8 mouse cellular contexts compared by ENCODE assay signal in the genomic region with DNA sequence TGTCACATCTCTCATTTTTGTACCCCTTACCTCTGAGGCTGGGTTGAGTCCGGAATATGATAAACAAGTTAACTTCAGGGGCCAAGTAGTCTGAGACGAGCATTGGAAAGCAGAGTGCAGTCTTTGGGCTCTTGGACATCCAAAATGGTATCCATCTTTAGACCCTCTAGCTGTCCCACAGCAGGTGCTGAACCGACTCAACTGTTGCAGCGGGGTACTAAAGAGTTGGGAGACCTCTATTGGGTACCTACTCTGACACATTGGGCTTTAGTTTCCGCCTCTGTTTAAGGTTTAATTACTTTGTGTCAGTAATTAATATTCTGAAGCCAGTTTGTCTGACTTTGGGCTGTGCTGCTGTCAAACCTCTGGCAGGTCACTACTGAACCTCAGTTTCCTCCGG. TPM values are rescaled to one million over a fixed set of nuclear protein-coding genes. Genes with fewer than 3 reads are reported as not detected.
A peak's percentile ranks its signal among the peaks of the same experiment; 100 is the strongest.
DNase-seq lines count a peak whose midpoint lies in the region; ATAC-seq and TF ChIP-seq lines count a peak whose summit lies in the region.

No protein-coding gene starts in this region.

- H3K27me3 ChIP-seq in kidney, postnatal 0 days (ENCODE audit: insufficient read depth, low read length): no peaks in the 10 kb centered on the region
- peaks cover 8% of the 10 kb centered on the region; the same call in 1 of the 2 replicates for H3K27me3 ChIP-seq in limb, embryonic 10.5 days (ENCODE audit: low read depth, poor library complexity, severe bottlenecking)
- H3K27me3 ChIP-seq in neural tube, embryonic 13.5 days: peaks cover 30% of the 10 kb centered on the region

- H3K4me1 ChIP-seq in kidney, postnatal 0 days (replicated peaks; ENCODE audit: insufficient read depth, low read length): peaks cover 42% of the 10 kb centered on the region
- peaks cover 27% of the 10 kb centered on the region for H3K4me1 ChIP-seq in embryonic fibroblast, embryonic 13.5 days (ENCODE audit: control insufficient read depth, insufficient read depth, low read length)
- H3K4me1 ChIP-seq in limb, embryonic 10.5 days: peaks cover 76% of the 10 kb centered on the region
- peaks cover 68% of the 10 kb centered on the region for H3K4me1 ChIP-seq in neural tube, embryonic 13.5 days (replicated peaks)

- H3K27ac ChIP-seq in kidney, postnatal 0 days: peak overlapping the region; percentile 90; the same call in 1 of the 2 replicates
- H3K27ac ChIP-seq in embryonic fibroblast, embryonic 13.5 days (ENCODE audit: insufficient read depth, low read length): no peak overlapping the region
- H3K27ac ChIP-seq in limb, embryonic 10.5 days: 0 out of 2 replicates have a peak overlapping the region, but pooled peaks have one; percentile 21
- H3K27ac ChIP-seq in neural tube, embryonic 13.5 days (replicated peaks): no peak overlapping the region

- intact Hi-C loops in left cerebral cortex, postnatal 4 days (cut with DNase I): no loop called here

- ATAC-seq in kidney, postnatal 0 days (replicated peaks; ENCODE audit: low FRiP score, low read depth): no peak
- ATAC-seq in neural tube, embryonic 13.5 days (ENCODE audit: low read depth): no peak

- peak overlapping the region; percentile 100 for H3K4me2 ChIP-seq in kidney, postnatal 0 days (ENCODE audit: low read length)
- H3K4me2 ChIP-seq in neural tube, embryonic 13.5 days: peak overlapping the region; percentile 100

- peak overlapping the region; percentile 63; the same call in 1 of the 2 replicates for H3K4me3 ChIP-seq in kidney, postnatal 0 days (replicated peaks; ENCODE audit: low read depth, low read length)
- peak overlapping the region; percentile 81 for H3K4me3 ChIP-seq in embryonic fibroblast, embryonic 13.5 days (ENCODE audit: insufficient read depth, low read length)
- peak overlapping the region; percentile 79 for H3K4me3 ChIP-seq in limb, embryonic 10.5 days
- H3K4me3 ChIP-seq in neural tube, embryonic 13.5 days: peak overlapping the region; percentile 53; the same call in 1 of the 2 replicates

- 14% methylated on average over 6 of the region's 6 CpGs for WGBS in kidney, postnatal 0 days
- 25% methylated on average over 6 of the region's 6 CpGs for WGBS in limb, embryonic 10.5 days
- 25% methylated on average over 6 of the region's 6 CpGs for WGBS in neural tube, embryonic 13.5 days

- DNase-seq in kidney, postnatal 0 days (ENCODE audit: low spot score): no peak
- no peak for DNase-seq in kidney, adult 9 months
- no peak for DNase-seq in limb, embryonic 10.5 days (ENCODE audit: low spot score)
- no peak for DNase-seq in left cerebral cortex, postnatal 4 days
- DNase-seq in layer of hippocampus, postnatal 10 days (ENCODE audit: low spot score in 2 of 2): no peak
- DNase-seq in cerebellum, adult 9-11 months: no peak

- TF ChIP-seq POLR2A in embryonic fibroblast, embryonic 13.5 days (IDR thresholded peaks at IDR 0.05; ENCODE audit: low read depth, low read length): no peak

- no peaks in the 10 kb centered on the region for H3K9me3 ChIP-seq in kidney, postnatal 0 days (replicated peaks; ENCODE audit: low read length)
- H3K9me3 ChIP-seq in limb, embryonic 10.5 days (replicated peaks): no peaks in the 10 kb centered on the region
- no peaks in the 10 kb centered on the region for H3K9me3 ChIP-seq in neural tube, embryonic 13.5 days

- H3K9ac ChIP-seq in kidney, postnatal 0 days (ENCODE audit: low read depth, low read length): no peak overlapping the region
- H3K9ac ChIP-seq in neural tube, embryonic 13.5 days: no peak overlapping the region

- H3K36me3 ChIP-seq in kidney, postnatal 0 days (ENCODE audit: insufficient read depth, low read length): no peaks in the 10 kb centered on the region
- peaks cover 35% of the 10 kb centered on the region for H3K36me3 ChIP-seq in limb, embryonic 10.5 days
- no peaks in the 10 kb centered on the region for H3K36me3 ChIP-seq in neural tube, embryonic 13.5 days

- TF ChIP-seq CTCF in kidney, postnatal 0 days (IDR thresholded peaks at IDR 0.05; ENCODE audit: low read depth): no peak
- no peak for TF ChIP-seq CTCF in embryonic fibroblast, embryonic 13.5 days (IDR thresholded peaks at IDR 0.05; ENCODE audit: borderline replicate concordance, insufficient read depth, low read length)

RNA-seq across cellular contexts. Expression of a gene that starts 26.7 kb away (rescaled TPM):
- polyA plus RNA-seq in kidney, postnatal 0 days (2015; fragmentation: Nextera tagmentation; extraction: Ambion mirVana): 6.4 and 6.7 TPM in 2 replicates
- 37.5 and 46.0 TPM in 2 replicates for polyA plus RNA-seq in embryonic fibroblast, embryonic 13.5 days (2011; ENCODE audit: insufficient read length, low read depth, missing spikeins)
- 13.0 and 13.8 TPM in 2 replicates for polyA plus RNA-seq in limb, embryonic 10.5 days (2016; fragmentation: Nextera tagmentation; extraction: Ambion mirVana)
- 9.4 and 9.9 TPM in 2 replicates for polyA plus RNA-seq in neural tube, embryonic 13.5 days (2015; fragmentation: Nextera tagmentation; extraction: Ambion mirVana)
- 100 to 1,000 TPM in 1 of 2 experiments, 10 to 100 TPM in 1; 94.1 to 102 TPM for total RNA-seq in left cerebral cortex, postnatal 4 days (2021)
- 100 to 1,000 TPM in 1 of 2 experiments, 10 to 100 TPM in 1; 98.1 to 103 TPM for total RNA-seq in layer of hippocampus, postnatal 10 days (2021)

Comparison
In these comparisons a context has a peak if more than half of its experiments do, and no peak if none do; other contexts are left out.
1. H3K27ac ChIP-seq: peak in kidney, postnatal 0 days (single experiment) and limb, embryonic 10.5 days (single experiment); none in embryonic fibroblast, embryonic 13.5 days (single experiment) and neural tube, embryonic 13.5 days (single experiment).
2. Peak in every context shown above with its lines, with median percentiles within 50 percentile points of each other: H3K4me3 ChIP-seq.